Mouse (Mus musculus): ENCODE data around the gene AC153137.1. TPM values are rescaled to one million over a fixed set of nuclear protein-coding genes. Genes with fewer than 3 reads are reported as not detected.

The AC153137.1 gene
- total RNA-seq, 1 experiment: 4.0 TPM

DNA sequence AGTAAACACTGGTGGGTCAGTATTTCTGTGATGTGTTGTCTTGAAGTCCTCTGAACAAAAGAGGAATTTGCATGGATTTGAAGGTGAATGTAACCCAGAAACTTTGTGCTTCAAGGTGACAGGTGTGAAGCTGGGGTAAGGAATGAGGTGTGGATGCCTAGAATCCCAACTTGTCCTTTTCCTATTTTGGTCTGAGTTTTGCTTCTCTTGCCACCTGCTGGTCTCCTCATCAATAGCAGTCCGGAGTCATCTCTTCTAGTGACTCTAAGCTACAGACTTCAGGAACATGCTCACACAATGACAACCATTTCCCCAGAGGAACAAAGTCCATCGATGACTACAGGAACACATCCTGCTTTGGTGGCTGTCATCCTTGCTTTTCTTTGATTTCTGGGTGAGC, 46.9 kb downstream of the AC153137.1 start:
- no peak overlapping the region for H3K9ac ChIP-seq (ENCODE audit: insufficient read depth, low read depth, low read length, poor library complexity, severe bottlenecking)
- TF ChIP-seq ZC3H11A (IDR thresholded peaks at IDR 0.05; ENCODE audit: borderline replicate concordance, low read depth, low read length) (0 out of 2 replicates have a peak, but pooled peaks have one; percentile 66), HCFC1 (IDR thresholded peaks at IDR 0.05; ENCODE audit: borderline replicate concordance, insufficient read depth, low read length) (no peak)

GRCm38 (mm10) chr1:30930194-30930593, 47.6 kb downstream of the AC153137.1 start:
- Histone ChIP-seq H3K4me1 (ENCODE audit: control insufficient read depth in 2 of 2, insufficient read depth in 2 of 2, low read length in 2 of 2, poor library complexity in 1 of 2) (no peaks in the 10 kb centered on the region), H3K27ac (ENCODE audit: insufficient read depth, low read depth, low read length, poor library complexity, severe bottlenecking) (no peak overlapping the region), H3K4me3 (ENCODE audit: insufficient read depth in 1 of 2, low read depth in 1 of 2, low read length in 2 of 2, poor library complexity in 1 of 2, severe bottlenecking in 1 of 2) (no peak overlapping the region), H3K36me3 (ENCODE audit: control insufficient read depth, insufficient read depth, low read length, poor library complexity, severe bottlenecking) (no peaks in the 10 kb centered on the region), H3K9ac (ENCODE audit: insufficient read depth, low read depth, low read length, poor library complexity, severe bottlenecking) (no peak overlapping the region), H3K9me3 (ENCODE audit: control insufficient read depth, insufficient read depth, low read depth, low read length) (no peaks in the 10 kb centered on the region)
- in situ Hi-C loops (cut with MboI; ENCODE audit: low sequenced_read_pairs in 2 of 2, unreplicated experiment in 2 of 2): loop anchor here in 1 of 2 experiments (25.0 kb wide), 1 partner anchor 143 kb away; no protein-coding TSS in a partner anchor
- TF ChIP-seq CHD2 (IDR thresholded peaks at IDR 0.05; ENCODE audit: low read depth, low read length): no peak
- no peak for TF ChIP-seq ZNF384 (IDR thresholded peaks at IDR 0.05; ENCODE audit: low read depth, low read length)
- TF ChIP-seq MAFK (IDR thresholded peaks at IDR 0.05; ENCODE audit: insufficient read depth, low read depth, low read length): no peak
- TF ChIP-seq ZC3H11A (IDR thresholded peaks at IDR 0.05; ENCODE audit: borderline replicate concordance, low read depth, low read length): no peak
- no peak for TF ChIP-seq HCFC1 (IDR thresholded peaks at IDR 0.05; ENCODE audit: borderline replicate concordance, insufficient read depth, low read length)
- no peak for DNase-seq (ENCODE audit: low read depth, low spot score)

More for the DNA sequence above, 46.9 kb downstream of the AC153137.1 start:
- no peak for DNase-seq (ENCODE audit: low read depth, low spot score)
- Histone ChIP-seq H3K9me3 (ENCODE audit: control insufficient read depth, insufficient read depth, low read depth, low read length) (no peaks in the 10 kb centered on the region), H3K4me3 (ENCODE audit: insufficient read depth in 1 of 2, low read depth in 1 of 2, low read length in 2 of 2, poor library complexity in 1 of 2, severe bottlenecking in 1 of 2) (no peak overlapping the region), H3K27ac (ENCODE audit: insufficient read depth, low read depth, low read length, poor library complexity, severe bottlenecking) (no peak overlapping the region), H3K36me3 (ENCODE audit: control insufficient read depth, insufficient read depth, low read length, poor library complexity, severe bottlenecking) (no peaks in the 10 kb centered on the region), H3K4me1 (ENCODE audit: control insufficient read depth in 2 of 2, insufficient read depth in 2 of 2, low read length in 2 of 2, poor library complexity in 1 of 2) (no peaks in the 10 kb centered on the region)
- in situ Hi-C loops (cut with MboI; ENCODE audit: low sequenced_read_pairs in 2 of 2, unreplicated experiment in 2 of 2): loop anchor here in 1 of 2 experiments (25.0 kb wide), 1 partner anchor 144 kb away; no protein-coding TSS in a partner anchor

Other genes with a start within 250 kb of the AC153137.1 start
- gene Phf3, start 104.0 kb downstream of the AC153137.1 start, total RNA-seq (2012; rRNA removed): 85.0 and 92.0 TPM in 2 replicates
- gene Lgsn, start 198.4 kb upstream of the AC153137.1 start, total RNA-seq (2012; rRNA removed): not detected in 2 replicates
- gene 4931428L18Rik, start 244.7 kb upstream of the AC153137.1 start, total RNA-seq (2012; rRNA removed): 1.8 and 2.1 TPM in 2 replicates
- not detected in 2 replicates for gene Pih1d3, start 244.9 kb upstream of the AC153137.1 start, total RNA-seq (2012; rRNA removed)

Measured in ES-E14 (cell line).